Mouse (Mus musculus): ENCODE results near the gene Mettl1.
A peak's percentile ranks its signal among the peaks of the same experiment; 100 is the strongest.
"Not testable (repeated sequence)": the region's sequence is repeated elsewhere in the genome, so short reads cannot be mapped to it uniquely, and the experiment has no call there.

The Mettl1 gene

DNA sequence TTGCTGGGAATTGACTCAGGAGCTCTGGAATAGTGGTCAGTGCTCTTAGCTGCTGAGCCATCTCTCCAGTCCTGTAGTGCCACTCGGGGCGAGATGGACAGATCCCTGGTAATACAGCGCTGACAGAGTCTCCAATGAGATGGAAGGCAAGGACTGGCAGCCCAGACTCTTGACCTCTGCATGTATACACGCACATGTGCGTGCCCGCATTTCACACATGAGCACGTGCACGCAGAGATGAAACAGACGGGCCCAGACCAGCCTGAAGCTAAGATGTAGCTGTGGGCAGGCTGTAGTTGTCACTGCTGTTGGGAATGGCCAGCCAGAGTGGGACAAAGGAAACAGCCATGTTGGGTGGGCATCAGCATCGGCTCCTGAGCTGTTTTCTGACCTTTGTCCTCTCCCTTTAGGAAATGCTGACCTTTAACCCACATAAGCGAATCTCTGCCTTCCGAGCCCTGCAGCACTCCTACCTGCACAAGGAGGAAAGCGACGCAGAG is 25.4 kb downstream of the Mettl1 start:
- no peak for DNase-seq (ENCODE audit: extremely low spot score, low spot score)

DNA sequence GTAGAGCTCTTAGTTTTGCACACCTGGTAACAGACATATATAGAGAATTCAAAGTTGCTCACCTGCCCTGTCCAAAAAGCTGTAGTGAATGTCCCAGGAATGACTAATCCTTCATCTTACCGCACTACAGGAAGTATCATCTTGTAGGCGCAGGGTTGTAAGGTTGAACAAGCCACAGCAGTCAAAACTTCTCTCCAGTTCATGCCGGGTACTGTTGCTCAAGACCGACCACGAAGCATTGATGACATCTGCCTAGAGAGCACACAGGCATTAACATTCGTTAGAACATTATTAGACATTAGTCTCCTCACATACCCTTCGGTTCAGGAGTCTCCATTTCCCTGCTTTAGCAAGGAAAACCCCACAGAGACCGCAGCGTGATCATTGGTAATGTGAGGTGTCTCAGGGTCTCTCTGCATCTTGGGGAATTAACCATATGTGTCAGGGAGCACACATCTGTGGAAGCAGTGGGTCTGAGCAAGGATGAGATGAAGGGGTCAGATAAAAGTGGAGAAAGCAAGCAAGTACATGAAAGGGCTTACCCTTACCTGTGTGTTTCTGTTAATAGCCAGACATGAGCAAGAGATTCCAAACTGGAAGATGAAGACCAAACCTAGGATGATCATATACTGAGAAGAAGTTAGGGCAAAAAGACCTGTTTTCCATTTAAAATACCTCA is 27.3 kb downstream of the Mettl1 start:
- no peak for DNase-seq (ENCODE audit: extremely low spot score, low spot score)

DNA sequence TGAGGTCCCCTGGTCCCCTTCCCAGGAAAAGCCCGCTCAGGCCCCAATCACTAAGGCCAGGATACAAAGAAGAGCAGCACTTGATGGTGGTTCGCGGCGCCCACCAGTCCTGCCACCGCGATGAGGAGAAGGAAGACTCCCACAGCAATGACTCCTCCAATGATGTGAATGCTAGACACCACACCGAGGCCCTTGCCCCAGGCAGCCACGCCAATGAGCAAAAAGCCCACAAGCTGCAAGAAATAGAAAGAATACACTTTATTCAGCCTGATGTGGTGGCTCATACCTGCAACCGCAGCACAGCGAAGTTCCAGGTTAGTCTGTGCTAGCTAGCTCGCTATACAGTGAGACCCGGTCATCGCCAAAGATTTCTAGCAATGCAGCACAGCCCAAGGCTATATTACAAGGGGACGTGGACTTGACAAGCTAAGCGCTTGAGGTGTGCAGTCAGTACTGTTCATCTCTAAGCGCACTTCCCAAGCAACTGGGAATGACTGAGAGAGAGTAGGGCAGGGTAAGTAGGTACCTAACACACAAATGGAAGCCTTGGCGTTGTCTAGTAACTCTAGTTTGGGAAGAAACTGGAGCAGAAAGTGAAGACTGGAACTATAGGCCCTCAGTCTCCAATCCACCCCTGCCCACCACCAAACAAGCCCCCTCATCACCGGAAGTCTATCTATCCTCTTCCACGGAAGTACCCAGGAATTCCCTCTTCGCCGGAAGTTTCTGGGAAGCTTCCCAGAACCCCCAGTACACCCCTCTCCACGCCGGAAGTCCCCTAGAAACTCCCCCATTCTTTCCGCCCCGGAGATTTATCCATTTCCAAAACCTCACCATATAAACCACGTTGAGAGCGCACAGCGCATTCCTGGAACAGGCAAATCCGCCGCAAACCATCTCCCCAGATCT is 28.3 kb downstream of the Mettl1 start:
- DNase-seq (ENCODE audit: extremely low spot score, low spot score): peak; percentile 50

DNA sequence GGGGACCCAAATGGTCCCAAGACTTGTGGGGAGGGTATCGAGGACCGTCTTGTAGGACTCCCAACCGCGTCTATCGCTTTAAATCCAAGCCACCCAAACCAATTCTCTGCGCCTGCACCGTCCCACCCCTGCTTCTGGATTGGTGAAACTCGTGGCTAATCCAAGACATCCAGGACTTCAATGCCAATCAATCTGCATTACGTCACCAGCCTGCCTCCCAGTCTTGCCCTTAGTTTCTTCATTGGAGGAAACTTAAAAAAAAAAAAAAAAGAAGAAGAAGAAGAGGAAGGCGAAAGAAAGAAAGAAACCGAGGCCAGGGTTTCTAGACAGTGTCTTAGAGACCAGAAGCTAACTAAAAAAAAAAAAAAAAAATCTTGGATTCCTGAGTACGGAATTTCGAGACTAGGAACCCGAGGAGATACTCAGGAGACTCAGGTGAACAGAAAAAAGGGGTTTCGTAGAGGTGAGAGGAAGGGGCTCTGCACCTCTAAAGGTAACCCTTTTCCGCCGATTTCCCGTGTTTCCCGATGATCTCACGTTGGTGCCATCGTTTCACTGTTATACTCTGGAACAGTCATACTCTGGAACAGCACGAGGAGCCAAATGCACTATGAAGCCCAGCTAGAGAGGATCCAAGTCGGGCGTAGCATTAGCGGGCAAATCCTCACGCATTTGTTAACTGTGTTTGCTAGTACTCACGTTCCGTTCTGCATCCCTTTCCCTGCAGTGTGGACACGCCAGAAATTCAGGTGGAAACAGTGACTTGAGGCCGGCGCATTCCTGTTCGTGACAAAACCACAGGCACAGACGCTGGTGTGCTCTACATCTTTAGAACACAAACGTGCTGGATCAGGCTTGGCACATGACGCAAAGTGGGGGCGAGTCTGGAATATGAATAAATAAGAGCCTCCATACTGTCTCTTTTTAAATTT is 29.2 kb downstream of the Mettl1 start, which contains the start of gene Tspan31:
Gene Tspan31 (minus strand): TSS at position 75 of the 932 bp plus-strand sequence.
- peak; percentile 90 for DNase-seq (ENCODE audit: extremely low spot score, low spot score)

DNA sequence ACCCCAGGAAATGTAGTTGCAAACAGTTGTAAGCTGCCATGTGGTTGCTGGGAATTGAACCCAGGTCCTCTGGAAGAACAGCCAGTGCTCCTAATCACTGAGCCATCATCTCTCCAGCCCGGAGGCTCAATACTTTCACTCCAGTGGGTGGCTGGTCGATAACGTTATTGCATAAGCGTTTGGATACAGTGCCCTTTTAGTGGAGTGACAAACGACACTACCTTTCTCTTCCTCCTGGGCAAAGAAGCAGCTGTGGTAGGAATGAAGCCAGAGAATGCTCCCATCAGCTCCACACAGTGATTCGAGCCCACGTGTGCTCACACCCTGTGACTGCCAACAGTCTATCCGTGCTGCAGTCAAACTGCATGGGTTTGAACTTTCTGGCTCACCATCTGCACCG is 30.0 kb downstream of the Mettl1 start:
- no peak for DNase-seq (ENCODE audit: extremely low spot score, low spot score)

DNA sequence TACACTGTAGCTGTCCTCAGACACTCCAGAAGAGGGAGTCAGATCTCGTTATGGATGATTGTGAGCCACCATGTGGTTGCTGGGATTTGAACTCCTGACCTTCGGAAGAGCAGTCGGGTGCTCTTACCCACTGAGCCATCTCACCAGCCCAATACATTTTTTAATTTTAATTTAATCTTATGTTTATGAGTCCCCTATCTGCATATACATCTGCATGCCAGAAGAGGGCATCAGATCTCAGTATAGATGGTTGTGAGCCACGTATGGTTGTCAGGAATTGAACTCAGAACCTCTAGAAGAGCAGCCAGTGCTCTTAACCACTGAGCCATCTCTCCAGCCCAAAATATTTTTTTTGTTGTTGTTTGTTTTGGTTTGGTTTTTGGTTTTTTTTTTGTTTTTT is 31.1 kb downstream of the Mettl1 start:
- DNase-seq (ENCODE audit: extremely low spot score, low spot score): not testable (repeated sequence)

DNA sequence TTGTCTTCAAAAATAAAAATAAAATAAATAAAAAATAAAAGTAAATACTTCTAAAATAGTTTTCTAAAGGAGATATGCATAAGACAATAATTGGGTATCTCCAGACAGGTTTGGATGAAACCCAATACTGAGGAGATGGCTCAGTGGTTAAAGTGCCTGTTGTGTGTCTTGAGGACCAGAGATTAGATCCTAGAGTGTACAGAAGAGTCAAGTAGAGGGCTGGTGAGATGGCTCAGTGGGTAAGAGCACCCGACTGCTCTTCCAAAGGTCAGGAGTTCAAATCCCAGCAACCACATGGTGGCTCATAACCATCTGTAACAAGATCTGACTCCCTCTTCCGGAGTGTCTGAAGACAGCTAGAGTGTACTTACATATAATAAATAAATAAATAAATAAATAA is 31.8 kb downstream of the Mettl1 start:
- not testable (repeated sequence) for DNase-seq (ENCODE audit: extremely low spot score, low spot score)

DNA sequence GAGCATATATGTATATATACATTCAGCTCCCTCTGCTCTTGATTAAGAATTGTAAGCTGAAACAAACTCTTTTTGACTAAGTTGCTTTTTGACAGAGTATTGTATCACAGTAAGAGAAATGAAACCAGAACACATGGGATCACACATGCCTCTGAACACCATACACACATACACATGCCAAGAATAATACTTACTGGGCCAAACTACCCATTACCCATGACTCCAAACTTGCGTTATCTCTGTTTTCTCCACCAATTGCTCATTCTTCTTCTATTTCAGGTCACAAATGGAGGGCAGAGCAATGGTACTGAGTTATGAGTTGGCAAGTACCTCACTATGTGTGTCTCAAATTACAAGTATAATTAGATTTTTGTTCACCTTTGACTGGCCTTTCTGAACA is 32.8 kb downstream of the Mettl1 start:
- DNase-seq (ENCODE audit: extremely low spot score, low spot score): no peak

DNA sequence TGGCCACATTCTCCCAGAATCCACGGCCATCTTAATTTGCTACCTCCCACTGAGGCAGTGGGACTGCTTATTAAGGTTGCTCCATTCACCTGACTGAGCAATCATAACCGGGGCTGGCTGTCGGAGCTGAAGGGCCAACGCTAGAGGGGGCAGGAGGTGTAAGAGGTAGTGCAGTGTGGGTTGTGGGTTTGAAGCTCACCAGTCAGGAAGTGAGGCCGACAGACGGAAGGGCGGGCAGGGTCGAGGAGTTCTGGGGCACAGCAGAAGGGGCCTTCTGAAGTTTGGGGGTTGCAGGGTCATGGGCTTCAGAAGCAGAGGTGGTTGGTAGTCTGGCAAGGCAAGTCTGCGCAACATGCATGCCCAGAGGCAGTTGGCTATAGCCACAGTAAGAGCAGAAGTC is 33.9 kb downstream of the Mettl1 start, which contains the start of gene Agap2:
Gene Agap2 (plus strand): TSS at position 205 of the 400 bp plus-strand sequence.
- DNase-seq (ENCODE audit: extremely low spot score, low spot score): no peak

DNA sequence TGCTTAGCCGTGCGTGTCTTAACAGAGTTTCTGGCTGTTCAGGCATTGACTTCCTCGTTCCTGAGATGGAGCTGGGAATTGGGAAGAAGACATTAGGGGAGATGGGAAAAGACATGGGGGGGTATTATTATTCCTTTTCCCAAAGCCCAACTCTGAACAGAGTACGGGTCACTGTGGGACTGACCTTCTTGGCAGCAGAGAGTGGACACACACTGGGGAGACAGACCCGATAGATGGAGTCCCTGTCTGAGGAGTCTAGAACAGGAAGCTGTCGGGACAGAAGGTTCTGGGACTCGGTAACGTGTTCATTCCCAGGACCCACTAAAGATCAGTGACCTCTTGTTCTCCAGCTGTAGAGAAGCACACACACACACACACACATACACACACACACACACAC is 34.4 kb downstream of the Mettl1 start:
- DNase-seq (ENCODE audit: extremely low spot score, low spot score): no peak

DNA sequence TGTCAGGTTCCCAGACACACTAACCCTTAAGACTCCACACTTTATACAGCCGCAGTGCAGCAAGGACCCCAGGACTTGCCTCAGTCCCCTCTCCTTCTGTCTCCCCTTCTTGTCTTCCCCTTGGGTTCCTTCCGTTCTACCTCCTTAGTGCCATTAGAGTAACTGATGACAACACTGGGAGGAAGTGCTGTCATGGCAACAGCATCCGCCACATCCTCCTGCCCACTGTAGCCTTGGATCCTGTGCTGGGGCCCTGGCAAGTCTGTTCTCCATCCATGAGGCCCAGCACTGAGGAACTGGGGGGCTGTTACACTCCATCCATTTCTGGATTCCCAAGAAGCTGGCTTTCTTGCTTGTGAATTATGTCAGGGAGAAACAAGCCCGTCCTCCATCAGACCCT is 34.9 kb downstream of the Mettl1 start:
- no peak for DNase-seq (ENCODE audit: extremely low spot score, low spot score)

DNA sequence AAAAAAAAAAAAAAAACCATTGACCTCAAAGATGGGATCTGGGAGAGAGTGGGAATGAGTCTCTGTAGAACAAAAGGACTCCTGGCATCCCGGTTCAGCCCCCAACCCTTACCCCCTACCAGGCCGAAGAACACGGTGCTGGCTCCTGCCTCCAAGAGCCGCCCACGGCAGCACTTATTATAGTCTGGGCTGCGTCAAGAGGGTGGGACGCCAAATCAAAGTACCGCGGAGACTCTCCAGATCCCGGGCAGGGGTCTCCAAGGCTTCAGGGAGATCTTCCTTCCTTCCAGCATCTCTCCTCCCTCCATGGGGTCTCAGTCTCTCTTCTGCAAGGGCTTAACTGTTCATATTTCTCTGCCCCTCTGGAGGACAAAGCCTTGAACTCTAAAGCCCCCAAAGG is 36.3 kb downstream of the Mettl1 start:
- no peak for DNase-seq (ENCODE audit: extremely low spot score, low spot score)

DNA sequence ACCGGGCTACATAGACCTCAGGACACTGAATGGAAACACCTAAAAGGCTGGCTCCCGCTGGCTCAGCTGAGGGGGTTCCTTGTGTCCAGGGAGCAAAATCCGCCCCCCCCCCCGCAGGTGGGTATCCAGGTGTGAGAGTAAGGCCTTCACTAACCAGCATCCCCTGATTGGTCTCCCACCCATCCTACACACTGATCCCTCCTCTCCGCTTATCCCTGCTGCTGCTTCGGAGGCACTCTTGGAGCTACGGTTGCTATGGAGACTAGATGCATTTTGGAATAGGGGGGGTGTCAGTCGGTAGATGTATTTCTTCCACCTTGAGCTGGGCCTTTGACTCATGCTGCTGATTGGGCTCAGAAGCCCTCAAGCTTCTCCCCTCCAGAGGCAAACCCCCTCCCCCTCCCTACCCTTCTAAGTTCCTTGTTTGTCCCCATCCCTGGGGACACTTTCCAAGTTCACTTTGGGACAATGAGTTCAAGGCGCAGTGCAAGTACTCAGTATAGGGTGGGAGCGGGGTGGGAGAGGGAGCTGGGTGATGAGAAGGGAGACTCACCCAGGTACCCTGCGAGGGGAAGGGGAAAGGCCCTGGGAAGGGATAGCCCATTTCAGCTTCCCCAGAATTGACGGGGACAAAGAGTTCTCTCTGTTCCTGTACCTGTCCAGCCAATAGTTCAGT is 36.9 kb downstream of the Mettl1 start:
- DNase-seq (ENCODE audit: extremely low spot score, low spot score): no peak

DNA sequence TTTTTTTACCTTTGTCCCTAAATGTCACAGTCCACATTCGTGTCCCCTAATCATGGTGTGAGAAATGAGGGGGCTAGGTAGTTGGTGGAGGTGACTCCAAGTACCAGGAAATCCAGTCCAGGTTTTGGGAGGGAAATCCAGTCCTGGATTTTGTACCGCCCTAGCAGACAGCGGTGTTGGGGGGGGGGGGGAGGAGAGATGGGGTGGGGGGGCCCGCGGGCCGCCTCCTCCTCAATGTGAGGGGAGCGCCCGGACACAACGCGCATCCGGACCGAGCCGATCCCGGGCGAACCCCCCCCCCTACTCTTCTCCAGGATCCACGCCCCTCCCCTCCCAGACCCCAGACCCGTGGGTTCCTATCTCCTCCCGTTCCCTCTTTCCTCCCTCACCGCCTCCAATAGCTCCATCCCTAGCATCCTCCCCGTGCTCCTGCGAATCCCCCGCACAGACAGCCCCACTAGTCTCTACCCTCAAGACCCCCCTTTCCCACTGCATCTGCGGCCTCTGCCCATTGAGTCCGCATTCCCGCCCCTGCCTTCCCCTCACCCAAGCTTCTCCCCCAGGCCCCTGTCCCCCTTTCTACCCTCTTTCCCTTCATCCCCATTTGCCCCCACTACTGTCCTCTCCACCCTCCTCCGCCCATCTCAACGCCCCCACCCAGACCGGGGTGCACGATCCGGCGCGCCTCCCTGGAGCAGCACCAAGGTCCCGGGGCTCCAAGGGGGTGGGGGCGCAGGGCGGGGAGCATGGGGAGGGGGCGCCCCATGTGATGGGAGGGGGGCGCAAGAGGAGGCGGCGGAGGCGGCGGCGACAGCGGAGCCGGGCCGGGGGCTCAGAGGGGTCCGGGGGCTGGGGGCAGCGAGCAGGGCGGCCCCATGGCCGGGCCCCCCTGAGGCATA is 37.7 kb downstream of the Mettl1 start:
- peak; percentile 74 for DNase-seq (ENCODE audit: extremely low spot score, low spot score)

DNA sequence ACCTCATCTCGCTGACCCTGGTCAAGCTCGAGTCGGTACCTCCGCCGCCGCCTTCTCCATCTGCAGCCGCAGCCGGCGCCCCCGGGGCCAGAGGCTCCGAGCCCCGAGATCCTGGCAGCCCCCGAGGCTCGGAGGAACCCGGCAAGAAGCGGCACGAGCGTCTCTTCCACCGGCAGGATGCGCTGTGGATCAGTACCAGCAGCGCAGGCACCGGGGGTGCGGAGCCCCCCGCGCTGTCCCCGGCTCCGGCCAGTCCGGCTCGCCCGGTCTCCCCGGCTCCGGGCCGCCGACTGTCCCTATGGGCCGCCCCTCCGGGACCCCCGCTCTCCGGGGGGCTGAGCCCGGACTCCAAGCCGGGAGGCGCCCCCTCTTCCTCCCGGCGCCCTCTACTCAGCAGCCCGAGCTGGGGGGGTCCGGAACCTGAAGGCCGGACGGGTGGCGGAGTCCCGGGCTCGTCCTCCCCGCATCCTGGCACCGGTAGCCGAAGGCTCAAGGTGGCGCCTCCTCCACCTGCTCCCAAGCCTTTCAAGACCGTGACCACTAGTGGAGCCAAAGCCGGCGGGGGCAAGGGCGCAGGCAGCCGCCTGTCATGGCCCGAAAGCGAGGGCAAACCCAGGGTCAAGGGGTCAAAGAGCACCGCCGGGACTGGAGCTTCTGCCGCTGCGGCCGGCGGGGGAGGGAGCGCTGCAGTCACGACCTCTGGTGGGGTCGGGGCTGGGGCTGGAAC is 38.6 kb downstream of the Mettl1 start:
- DNase-seq (ENCODE audit: extremely low spot score, low spot score): peak; percentile 48

DNA sequence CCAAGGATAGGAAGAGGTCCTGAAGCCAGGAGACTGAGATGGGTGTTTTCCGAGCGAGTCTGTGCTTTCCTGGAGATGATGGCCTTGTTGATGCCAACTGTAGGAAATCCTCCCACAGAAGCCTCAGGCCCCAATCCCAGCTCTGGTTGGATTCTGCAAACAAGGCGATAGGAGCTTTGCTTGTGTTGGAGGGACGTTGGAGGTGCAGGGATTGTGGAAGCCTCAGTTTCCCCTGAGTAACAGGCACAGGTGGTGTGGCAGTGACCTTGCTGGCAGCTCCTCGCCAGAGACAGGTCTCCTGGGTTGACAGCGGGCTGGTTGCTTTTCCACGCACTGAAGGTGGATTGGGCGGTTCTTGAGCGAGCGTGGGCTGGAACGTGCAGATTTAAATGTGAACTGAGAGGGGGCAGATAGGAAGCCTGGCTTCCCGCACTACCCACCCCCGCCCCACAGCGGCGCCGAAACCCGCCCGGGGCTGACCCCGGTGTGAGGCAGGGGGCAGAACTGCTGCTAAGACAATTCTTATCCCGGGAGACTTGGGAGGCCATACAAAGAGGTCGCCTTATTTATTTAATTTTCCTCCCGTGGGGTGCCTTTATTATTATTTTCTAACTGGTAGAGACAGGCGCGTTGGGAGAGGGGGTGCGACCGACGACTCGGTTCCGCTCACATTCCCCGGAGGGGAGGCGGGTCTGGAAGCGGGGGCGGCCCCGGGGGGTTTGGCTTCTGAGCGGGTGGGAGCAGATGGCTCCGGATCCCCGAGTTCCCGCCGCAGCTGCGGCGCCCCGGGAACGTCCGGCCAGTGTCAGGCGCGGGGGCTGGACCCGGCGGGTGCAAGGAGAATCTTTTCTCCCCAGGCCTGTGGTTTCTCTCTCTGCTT is 39.9 kb downstream of the Mettl1 start:
- DNase-seq (ENCODE audit: extremely low spot score, low spot score): peak; percentile 44

DNA sequence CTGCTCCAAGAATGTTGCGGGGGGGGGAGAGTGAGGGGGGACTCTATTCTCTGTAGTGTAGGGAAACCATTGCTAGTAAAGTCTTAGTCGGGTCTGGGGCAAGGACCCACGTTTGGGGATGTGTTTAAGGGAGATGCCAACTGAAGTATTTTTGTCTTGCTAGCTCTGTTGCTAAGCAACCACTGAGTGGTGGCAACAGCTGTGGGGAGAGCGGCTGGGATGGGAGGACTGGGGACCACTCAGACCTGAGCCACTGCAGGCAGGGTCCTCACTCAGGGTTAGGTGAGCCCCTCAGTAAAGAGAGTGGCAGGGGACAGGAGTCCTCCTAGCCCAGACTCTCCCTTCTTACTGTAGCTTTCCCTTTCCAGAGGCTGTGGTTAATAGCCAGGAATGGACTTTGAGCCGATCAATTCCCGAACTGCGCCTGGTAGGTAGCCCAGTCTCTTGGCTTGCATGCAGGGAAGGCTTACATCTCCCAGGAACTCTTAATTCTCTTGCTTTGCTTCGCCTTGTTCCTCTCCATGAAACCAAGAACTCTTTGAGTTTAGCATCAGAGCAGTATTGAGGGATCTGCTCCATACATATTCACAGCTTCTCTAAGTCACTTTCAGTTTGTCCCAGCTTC is 40.9 kb downstream of the Mettl1 start:
- peak; percentile 56 for DNase-seq (ENCODE audit: extremely low spot score, low spot score)

Measured in neural tube, embryonic 10.5 days (tissue).